Mouse (Mus musculus) sigmoid colon, adult 10 weeks (tissue): ENCODE data around the gene Olfr906. TPM values are rescaled to one million over a fixed set of nuclear protein-coding genes. Genes with fewer than 3 reads are reported as not detected.

Experiments used
- polyA plus RNA-seq: library from polyadenylated mRNA; stranded (reverse); fragments of 350-450 nt; fragmentation: Illumina TruSeq; extraction: RNeasy Lipid Tissue Mini Kit (QIAGEN cat#74804); gene quantifications from one replicate; pipeline ENCODE4 v1.2.3, GENCODE M21; 2014; ENCODE audit warnings: low read depth, low replicate concordance

Gene Olfr906
- not detected for polyA plus RNA-seq

DNA sequence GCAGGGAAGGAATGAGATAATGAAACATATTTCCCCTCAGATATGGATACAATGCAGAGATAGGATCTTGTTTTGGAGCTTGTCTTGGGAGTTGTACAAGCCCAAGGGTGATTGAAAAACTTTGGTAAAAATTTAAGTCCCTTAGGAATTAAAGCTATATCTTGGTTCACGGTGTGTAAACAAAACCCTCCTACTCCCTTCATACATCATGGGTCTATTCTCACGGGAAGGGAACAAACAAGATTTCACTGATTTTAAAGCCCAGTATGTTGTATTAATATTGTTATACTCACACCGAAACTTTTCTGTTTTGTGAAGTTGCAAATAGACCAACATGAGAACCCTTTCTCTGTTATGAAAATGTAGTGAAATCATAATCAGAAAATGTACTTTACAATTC lies at the start of gene Olfr906:
Gene Olfr906 (plus strand): TSS at position 301 of the 400 bp plus-strand sequence.

DNA sequence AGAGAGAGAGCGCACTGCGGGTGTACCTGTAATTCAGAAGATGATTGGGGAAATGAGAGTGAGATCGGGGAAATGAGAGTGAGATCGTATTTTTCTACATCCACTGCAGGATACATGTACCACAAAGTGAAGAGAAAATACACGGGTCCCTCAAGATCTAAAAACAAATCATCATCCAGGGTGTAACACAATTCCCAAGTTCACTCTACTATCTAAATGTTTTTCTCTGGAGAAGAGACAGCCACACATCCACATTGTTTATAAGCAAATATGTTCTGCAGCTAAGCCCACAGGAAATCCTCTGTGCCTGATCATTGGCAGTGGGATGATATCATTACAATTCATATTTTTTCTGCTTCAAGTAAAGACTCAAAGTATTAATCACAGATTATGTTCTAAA lies 39.5 kb upstream of the Olfr906 start, which contains the start of gene Olfr902:
Gene Olfr902 (plus strand): TSS at position 301 of the 400 bp plus-strand sequence.

GRCm38 (mm10) chr9:38462844-38463243 lies 24.0 kb upstream of the Olfr906 start, which contains the start of gene Olfr904:
Olfr904 (plus strand) TSS chr9:38463144.

GRCm38 (mm10) chr9:38470807-38471206 lies 16.1 kb upstream of the Olfr906 start, which contains the start of gene Olfr905:
Olfr905 (plus strand) TSS chr9:38471107.

DNA sequence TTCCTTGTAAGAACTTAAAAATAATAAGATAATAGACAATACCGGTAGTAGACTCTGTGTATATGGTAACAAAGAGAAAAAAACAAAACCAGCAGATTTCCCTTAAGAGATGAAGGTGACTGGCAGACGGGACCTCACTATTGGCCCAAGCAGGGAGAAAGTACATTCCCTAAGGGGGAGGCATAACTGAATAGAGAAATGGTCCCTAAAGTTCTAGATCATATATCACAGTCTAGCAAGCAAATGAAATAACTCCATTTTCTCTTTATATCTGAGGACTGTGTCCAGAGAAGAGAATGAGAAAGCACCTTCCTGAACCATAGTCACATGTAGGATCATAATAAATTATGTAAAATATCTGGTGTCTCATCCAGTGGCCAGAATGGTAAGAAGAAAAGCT lies 8.6 kb downstream of the Olfr906 start, which contains the start of gene Olfr907:
Gene Olfr907 (plus strand): TSS at position 301 of the 400 bp plus-strand sequence.

GRCm38 (mm10) chr9:38521280-38521679 lies 34.4 kb downstream of the Olfr906 start, which contains the start of gene Olfr911-ps1:
Olfr911-ps1 (plus strand) TSS chr9:38521580.

GRCm38 (mm10) chr9:38537549-38537948 lies 50.7 kb downstream of the Olfr906 start, which contains the start of gene Olfr910:
Olfr910 (plus strand) TSS chr9:38537849.

Other genes with a start within 250 kb of the Olfr906 start
- not detected for gene Olfr143, start 234.3 kb upstream of the Olfr906 start, polyA plus RNA-seq
- not detected for gene Olfr895, start 219.2 kb upstream of the Olfr906 start, polyA plus RNA-seq
- not detected for gene Olfr896-ps1, start 196.0 kb upstream of the Olfr906 start, polyA plus RNA-seq
- gene Olfr25, start 158.0 kb upstream of the Olfr906 start, polyA plus RNA-seq, result not detected
- not detected for gene Olfr898, start 138.7 kb upstream of the Olfr906 start, polyA plus RNA-seq
- gene Olfr250, start 120.2 kb upstream of the Olfr906 start, polyA plus RNA-seq, result not detected
- not detected for gene Olfr251, start 110.0 kb upstream of the Olfr906 start, polyA plus RNA-seq
- not detected for gene Olfr147, start 85.4 kb upstream of the Olfr906 start, polyA plus RNA-seq
- gene Olfr901, start 57.6 kb upstream of the Olfr906 start, polyA plus RNA-seq, result not detected
- not detected for gene Olfr902, start 39.4 kb upstream of the Olfr906 start, polyA plus RNA-seq
- gene Olfr904, start 23.9 kb upstream of the Olfr906 start, polyA plus RNA-seq, result not detected
- not detected for gene Olfr905, start 16.0 kb upstream of the Olfr906 start, polyA plus RNA-seq
- not detected for gene Olfr907, start 8.7 kb downstream of the Olfr906 start, polyA plus RNA-seq
- not detected for gene Olfr911-ps1, start 34.5 kb downstream of the Olfr906 start, polyA plus RNA-seq
- not detected for gene Olfr910, start 50.8 kb downstream of the Olfr906 start, polyA plus RNA-seq
- gene Olfr912, start 93.1 kb downstream of the Olfr906 start, polyA plus RNA-seq, result not detected
- gene Olfr913, start 105.7 kb downstream of the Olfr906 start, polyA plus RNA-seq, result not detected
- not detected for gene Olfr914, start 118.0 kb downstream of the Olfr906 start, polyA plus RNA-seq
- not detected for gene Olfr916, start 172.8 kb downstream of the Olfr906 start, polyA plus RNA-seq
- gene Olfr917, start 178.8 kb downstream of the Olfr906 start, polyA plus RNA-seq, result not detected
- gene Olfr918, start 187.5 kb downstream of the Olfr906 start, polyA plus RNA-seq, result not detected
- not detected for gene Olfr919, start 216.6 kb downstream of the Olfr906 start, polyA plus RNA-seq
- 128 TPM for gene Vwa5a, start 231.2 kb downstream of the Olfr906 start, polyA plus RNA-seq